In the genomic region with DNA sequence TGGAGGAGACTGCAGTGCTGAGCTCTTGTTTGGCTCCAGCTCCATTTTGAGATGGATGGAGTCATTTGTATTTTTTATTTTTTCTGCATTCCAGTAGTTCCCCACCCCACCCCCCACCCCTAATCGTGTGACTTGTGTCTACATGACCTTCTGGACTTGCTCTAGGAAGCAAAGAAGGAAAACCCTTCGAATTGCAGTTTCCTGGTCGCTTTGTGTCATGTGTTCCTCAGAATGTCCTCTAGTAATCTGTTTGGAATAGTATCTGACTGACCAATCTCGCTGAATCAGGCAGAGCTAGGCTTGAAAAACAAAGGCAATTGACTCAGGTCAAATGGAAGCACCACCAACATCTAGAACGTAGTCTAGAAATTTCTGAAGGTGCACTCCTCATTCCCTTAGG, we compare ENCODE assay signal across 15 mouse cellular contexts.
"Had no signal": no experiment of that assay in that cellular context is flagged by ENCODE, and none has a peak within 500 bp of the region (broad histone marks: within the 10 kb centered on the region; RNA-seq: fewer than 3 reads in every experiment).

No protein-coding gene starts in this region.

- DNase-seq: kidney, postnatal 4 days; left cerebral cortex, postnatal 4 days; retina, postnatal 1 day; right cerebral cortex, postnatal 4 days; spleen, adult 18-20 months; thymus, postnatal 36 days had no signal

- H3K9ac ChIP-seq: limb, embryonic 13.5 days; liver, embryonic 14.5 days; lung, embryonic 15.5 days; midbrain, embryonic 15.5 days; neural tube, embryonic 13.5 days had no signal

- H3K9me3 ChIP-seq: lung, embryonic 15.5 days; midbrain, embryonic 15.5 days; neural tube, embryonic 13.5 days had no signal

- H3K36me3 ChIP-seq: lung, embryonic 15.5 days; midbrain, embryonic 15.5 days had no signal

- H3K4me2 ChIP-seq: lung, embryonic 15.5 days; midbrain, embryonic 11.5 days; midbrain, embryonic 15.5 days; neural tube, embryonic 13.5 days had no signal

- H3K4me1 ChIP-seq: megakaryocyte, embryonic 14.5 days had no signal

- H3K27me3 ChIP-seq: limb, embryonic 13.5 days; lung, embryonic 15.5 days; megakaryocyte, embryonic 14.5 days; midbrain, embryonic 15.5 days; neural tube, embryonic 13.5 days had no signal

- H3K27ac ChIP-seq: layer of hippocampus, adult 2 months; limb, embryonic 13.5 days; liver, embryonic 14.5 days; lung, embryonic 15.5 days; macrophage; midbrain, embryonic 15.5 days; neural tube, embryonic 13.5 days had no signal

- H3K4me3 ChIP-seq: layer of hippocampus, adult 2 months; limb, embryonic 13.5 days; lung, embryonic 15.5 days; megakaryocyte, embryonic 14.5 days; midbrain, embryonic 15.5 days; neural tube, embryonic 13.5 days had no signal
